Mouse (Mus musculus) left cerebral cortex, postnatal 4 days (tissue): ENCODE measurements at regions not wholly inside any gene's neighbourhood (a gene's known extent, or its start where the extent isn't known, plus 50 kb on each side); places are given as distances from the start of the nearest gene placed in this dataset.

Source experiments
- DNase-seq: peaks from one replicate; pipeline ENCODE4 v3.0.0-alpha.2; 2022
- intact Hi-C: fragments of 180-260 bp; cut with DNase I; formaldehyde crosslinking; loops from one replicate; pipeline ENCODE4 v1.15.1; 2025

- intact Hi-C loops, result no loop called here
- DNase-seq, result no peak
Observed at GRCm38 (mm10) chr1:165086131-165086530, 74.4 kb downstream of the Tbx19 start.

- intact Hi-C loops, result no loop called here
- DNase-seq, result no peak
Observed at GRCm38 (mm10) chr1:165084753-165085152, 75.8 kb downstream of the Tbx19 start.

- intact Hi-C loops, result no loop called here
- no peak for DNase-seq
Observed at GRCm38 (mm10) chr1:165084179-165084578, 76.4 kb downstream of the Tbx19 start.

GRCm38 (mm10) chr1:165080351-165080750, 80.2 kb downstream of the Tbx19 start:
- no peak for DNase-seq
- intact Hi-C loops, result no loop called here

GRCm38 (mm10) chr1:165077313-165077712, 83.3 kb downstream of the Tbx19 start:
- DNase-seq, result no peak
- intact Hi-C loops, result no loop called here

- intact Hi-C loops, result no loop called here
- peak; percentile 34 for DNase-seq
Observed at GRCm38 (mm10) chr1:165075301-165076082, 85.1 kb downstream of the Tbx19 start.

GRCm38 (mm10) chr1:165071831-165072491, 88.6 kb downstream of the Tbx19 start:
- intact Hi-C loops, result no loop called here
- DNase-seq, result no peak

- no peak for DNase-seq
- intact Hi-C loops, result no loop called here
Observed at GRCm38 (mm10) chr1:165064981-165065380, 95.6 kb downstream of the Tbx19 start.

GRCm38 (mm10) chr1:165062813-165063492, 97.6 kb downstream of the Tbx19 start:
- intact Hi-C loops, result no loop called here
- no peak for DNase-seq

- DNase-seq, result no peak
- intact Hi-C loops, result no loop called here
Observed at GRCm38 (mm10) chr1:165061420-165061819, 99.2 kb downstream of the Tbx19 start.

GRCm38 (mm10) chr1:165054245-165054644, 106.3 kb downstream of the Tbx19 start:
- intact Hi-C loops, result no loop called here
- DNase-seq, result no peak

- intact Hi-C loops, result no loop called here
- no peak for DNase-seq
Observed at GRCm38 (mm10) chr1:165051294-165051693, 109.3 kb downstream of the Tbx19 start.

- intact Hi-C loops, result no loop called here
- no peak for DNase-seq
Observed at GRCm38 (mm10) chr1:165050176-165050575, 110.4 kb downstream of the Tbx19 start.

- DNase-seq, result peak; percentile 25
- intact Hi-C loops, result no loop called here
Observed at GRCm38 (mm10) chr1:165046637-165047036, 111.3 kb upstream of the Xcl1 start.

- intact Hi-C loops, result no loop called here
- DNase-seq, result no peak
Observed at GRCm38 (mm10) chr1:165046056-165046455, 110.7 kb upstream of the Xcl1 start.

GRCm38 (mm10) chr1:165043361-165043760, 108.0 kb upstream of the Xcl1 start:
- DNase-seq, result no peak
- intact Hi-C loops, result no loop called here

- intact Hi-C loops, result no loop called here
- no peak for DNase-seq
Observed at GRCm38 (mm10) chr1:165042105-165042504, 106.8 kb upstream of the Xcl1 start.

- intact Hi-C loops, result loop anchor here (5.0 to 10.0 kb wide), 3 partner anchors 58 to 582 kb away; partner anchors contain the start of gene Atp1b1
- DNase-seq, result no peak
Observed at GRCm38 (mm10) chr1:165036631-165037030, 101.3 kb upstream of the Xcl1 start.

GRCm38 (mm10) chr1:165035618-165036017, 100.3 kb upstream of the Xcl1 start:
- DNase-seq, result peak; percentile 38
- intact Hi-C loops, result loop anchor here (5.0 to 10.0 kb wide), 3 partner anchors 59 to 581 kb away; partner anchors contain the start of gene Atp1b1

GRCm38 (mm10) chr1:165020960-165021563, 85.7 kb upstream of the Xcl1 start:
- no peak for DNase-seq
- intact Hi-C loops, result no loop called here

- intact Hi-C loops, result no loop called here
Observed at GRCm38 (mm10) chr1:165018692-165019309, 83.5 kb upstream of the Xcl1 start.

More at GRCm38 (mm10) chr1:165018692-165019309, 83.5 kb upstream of the Xcl1 start:
- peak; percentile 45 for DNase-seq
